Mouse (Mus musculus) spleen, postnatal 36 days (tissue): ENCODE measurements around the gene Tmem141.

Experiments
- DNase-seq, 2 experiments: peaks; one replicate each; pipeline ENCODE4 v3.0.0; 2022; ENCODE audit warnings: low spot score in 2 of 2, mixed read lengths in 1 of 2

The Tmem141 gene

DNA sequence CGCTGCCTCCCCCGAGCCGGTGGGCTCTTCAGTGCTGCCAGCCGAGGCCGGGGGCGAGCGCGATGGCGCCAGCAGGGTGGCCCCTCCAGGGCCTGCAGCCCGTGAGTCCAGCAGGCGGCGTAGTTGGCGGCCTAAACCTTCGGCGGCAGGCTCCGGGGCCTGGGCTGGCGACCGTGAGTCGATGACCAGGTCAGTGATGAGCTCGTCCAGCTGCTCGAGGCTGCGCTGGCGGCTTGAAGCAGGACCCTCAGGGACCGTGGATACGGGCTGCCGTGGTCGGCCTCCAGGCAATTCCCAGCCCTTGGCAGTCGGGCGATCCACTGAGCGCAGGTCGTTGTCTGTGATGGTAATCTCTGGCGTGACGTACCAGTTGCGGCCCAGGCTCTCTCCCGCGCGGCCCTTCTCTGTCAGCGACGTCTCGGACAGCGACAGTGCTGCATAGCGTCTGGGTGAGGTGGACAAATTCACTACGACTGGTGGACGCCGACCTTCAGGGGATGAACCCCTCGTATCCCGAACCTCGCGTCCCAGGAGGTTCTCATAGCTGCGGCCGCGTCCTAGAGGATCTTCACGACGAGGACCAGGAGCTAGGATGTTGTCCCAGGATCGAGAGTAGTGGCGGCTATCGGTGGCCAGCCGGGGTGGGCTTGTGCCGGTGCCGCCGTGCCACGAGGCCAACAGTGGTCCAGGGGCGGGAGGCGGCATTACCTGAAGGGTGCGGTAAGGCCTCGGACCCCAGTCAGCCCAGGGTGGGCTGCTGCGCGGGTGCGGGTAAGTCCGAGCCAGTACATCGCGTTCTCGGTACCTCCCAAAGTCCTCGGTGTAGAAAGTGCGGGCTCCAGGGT lies 43.6 kb downstream of the Tmem141 start:
- DNase-seq, result no peak

DNA sequence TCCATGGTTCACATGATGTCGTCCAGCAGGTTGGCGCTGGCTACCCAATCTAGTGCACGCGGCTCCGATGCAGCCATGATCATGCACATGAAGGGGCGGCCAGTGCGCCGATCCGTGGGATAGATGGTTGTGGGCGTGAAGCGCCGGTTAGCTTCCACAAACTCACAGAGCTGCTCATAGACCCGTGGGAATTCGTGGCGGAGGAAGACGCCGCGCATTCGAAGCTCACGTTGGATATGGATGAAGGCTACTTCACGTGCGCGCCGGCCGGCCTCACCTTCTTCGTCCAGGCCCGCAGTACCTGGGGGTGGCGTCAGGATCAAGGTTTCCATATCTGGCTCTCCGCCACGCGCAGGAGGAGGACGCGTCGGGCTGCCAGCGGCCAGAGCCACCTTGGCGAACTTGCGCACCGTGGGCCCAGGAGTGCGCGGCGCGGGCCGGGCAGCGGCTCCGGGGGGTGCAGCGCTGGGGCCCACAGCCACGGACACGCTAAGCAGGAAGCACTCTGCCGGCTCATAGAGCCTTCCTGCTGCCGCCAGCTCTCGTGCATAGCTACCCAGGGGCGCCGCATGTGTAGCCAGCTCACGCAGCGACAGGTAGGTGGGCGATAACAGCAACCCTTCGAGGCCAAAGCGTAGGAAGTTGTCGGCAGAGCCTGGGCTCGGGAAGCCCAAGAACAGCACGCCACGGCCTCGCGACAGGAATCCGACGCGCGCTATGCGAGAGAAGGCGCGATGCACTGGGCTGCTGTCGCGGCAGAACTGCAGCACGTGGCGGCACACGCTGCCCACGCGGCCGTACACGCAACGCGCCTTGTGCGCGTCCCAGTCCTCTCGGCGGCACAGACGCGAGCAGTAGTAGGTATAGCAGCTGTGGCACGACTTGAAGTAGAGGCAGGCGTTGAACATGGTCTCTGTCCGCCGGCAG lies 44.6 kb downstream of the Tmem141 start:
- no peak for DNase-seq

DNA sequence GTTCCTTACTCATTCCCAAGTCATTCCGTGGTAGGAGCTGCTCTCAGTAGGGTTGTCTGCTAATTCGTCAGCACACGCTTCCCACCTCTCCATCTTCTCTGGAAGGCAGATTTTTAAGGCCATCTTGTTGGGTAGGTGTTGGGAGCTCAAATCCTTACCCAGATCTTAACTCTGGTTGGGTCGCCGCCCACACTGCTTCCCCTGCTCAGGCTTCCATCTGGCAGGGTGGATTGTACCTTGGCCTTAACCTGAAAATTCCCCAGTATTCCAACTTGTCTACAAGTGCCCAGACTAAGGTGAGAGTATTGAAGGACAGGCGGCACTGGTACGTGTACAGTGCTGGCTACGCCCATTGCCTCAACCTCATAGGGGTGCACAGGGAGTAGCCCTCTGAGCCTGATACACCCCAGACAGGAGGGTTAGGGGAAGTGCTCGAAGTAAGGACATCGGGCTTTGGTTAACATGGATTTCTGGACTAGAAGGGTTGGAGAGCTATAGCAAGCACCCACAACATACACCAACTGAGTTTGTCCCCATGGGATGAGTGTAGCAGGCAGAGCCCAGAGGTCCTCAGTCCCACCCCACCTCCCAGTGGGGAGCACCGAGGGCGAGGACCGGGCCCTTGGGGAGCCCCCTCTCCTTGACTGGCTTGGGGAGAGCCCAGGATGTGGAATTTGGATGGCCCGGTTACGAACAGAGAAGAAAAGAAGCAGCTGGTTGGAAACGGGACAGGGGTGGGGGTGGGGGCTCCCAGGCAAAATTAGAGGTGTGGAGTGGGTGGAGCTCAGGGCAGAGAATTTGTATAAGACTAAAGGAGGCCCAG lies 45.6 kb downstream of the Tmem141 start:
- DNase-seq, result no peak

DNA sequence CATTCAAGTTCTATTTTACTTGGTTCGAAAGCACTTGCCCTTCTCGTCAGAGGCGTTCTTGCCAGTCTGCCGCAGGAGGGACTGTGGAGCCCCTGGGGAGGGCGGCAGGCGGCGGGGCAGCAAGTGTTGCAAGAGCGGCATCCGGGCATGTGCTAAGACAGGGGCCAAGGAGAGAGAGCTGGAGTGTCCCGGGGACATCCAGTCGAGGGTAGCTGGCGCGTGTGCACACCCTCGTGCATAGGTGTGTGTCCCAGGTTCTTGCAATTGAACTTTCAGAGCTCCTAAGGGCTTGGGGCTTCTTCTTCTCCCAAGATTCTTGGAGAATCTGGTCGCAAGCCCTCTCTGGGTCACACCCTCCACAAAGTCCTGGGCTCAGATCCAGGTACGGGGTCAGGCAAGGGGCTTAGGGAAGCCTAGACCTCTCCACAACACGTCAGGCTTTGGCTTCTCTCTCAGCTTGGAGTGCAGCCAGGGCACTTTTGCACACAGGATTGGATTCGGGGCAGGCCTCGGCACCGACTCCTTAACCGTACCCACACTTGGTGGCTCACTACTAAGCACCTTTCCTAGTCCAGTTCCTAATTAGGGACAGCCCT lies 46.3 kb downstream of the Tmem141 start:
- DNase-seq, result peak; percentile 50 to 54

DNA sequence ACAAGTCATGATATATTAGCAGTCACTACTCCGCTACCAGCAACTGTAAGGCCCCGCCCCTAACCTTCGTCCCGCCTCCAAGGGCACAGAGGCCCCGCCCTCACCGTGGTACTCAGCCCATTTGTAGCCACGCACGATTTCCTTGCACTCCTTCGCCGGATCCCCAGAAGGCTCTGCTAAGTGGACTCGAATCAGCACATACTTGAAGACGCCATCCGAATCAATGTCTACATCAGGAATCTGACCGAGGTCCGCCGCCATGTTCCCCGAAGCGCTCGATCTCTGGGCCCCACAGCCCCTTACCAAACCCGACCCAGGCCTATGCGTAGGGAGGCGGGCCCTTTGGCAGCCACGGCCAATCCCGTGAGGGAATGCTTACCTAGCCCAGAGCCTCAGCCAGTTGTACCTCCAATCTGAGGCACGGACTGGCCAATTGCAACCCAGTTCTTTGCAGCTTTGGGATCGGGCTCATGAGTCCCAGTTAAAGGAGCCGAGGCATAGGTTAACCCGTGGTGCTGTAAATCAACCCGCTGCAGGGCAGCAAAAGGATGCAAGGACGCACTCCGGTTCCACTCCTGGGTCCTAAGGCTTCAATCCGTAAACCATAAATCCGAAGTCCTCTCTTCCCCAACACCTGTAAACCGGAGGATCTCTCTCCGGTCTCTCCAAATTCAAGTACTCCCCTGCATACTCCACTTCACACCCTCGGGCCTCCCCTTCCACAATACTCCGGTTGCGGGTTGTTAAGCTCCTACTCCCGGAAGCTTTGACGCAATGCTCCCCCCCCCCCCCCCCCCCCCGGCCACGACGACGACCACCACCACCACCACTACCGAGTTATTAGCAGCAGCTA lies 47.0 kb downstream of the Tmem141 start, which contains the start of the genes Mamdc4 and Phpt1:
Mamdc4 (minus strand) TSS at position 267 of the 853 bp plus-strand sequence.
Phpt1 (minus strand) TSS at position 646 of the 853 bp plus-strand sequence.
- DNase-seq, result peak; percentile 95

DNA sequence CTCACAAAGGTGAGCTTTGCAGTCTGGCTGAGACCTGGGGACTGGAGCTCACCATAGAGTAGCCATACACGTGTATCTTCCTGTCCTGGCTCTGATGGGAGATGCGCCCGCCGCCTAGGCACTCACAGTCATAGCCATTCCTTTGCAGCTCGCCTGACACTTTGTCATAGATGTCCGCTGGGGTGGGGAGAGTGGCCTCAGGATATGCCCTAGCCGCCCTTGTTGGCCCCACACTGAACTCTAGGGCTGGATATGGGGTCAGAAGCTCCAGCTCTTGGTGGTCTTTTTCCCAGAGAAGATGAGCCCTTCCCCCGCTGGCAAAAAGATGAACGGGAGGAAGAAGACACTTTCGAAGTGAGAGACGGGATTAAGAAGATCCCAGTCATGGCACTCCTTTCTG lies 47.7 kb downstream of the Tmem141 start:
- no peak for DNase-seq

DNA sequence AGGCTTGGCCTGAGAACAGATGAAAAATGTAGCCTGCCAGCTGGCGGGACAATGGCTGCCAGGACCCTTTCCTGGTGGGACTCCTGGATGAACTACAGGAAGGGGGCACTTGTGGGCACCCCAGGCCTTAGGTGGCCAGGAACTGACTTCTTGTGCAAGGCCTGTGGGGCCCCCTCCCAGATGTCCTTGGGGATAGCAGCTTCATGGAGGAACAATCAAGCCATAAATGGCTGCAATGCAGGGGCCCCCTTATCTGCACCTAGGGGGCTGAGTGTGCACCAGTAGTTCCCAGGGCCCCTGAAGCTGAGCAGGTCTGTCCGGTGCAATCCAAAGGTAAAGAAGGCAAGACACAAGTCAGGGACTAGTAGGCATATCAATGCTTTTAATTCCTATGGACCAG lies 48.7 kb downstream of the Tmem141 start:
- DNase-seq, result no peak

DNA sequence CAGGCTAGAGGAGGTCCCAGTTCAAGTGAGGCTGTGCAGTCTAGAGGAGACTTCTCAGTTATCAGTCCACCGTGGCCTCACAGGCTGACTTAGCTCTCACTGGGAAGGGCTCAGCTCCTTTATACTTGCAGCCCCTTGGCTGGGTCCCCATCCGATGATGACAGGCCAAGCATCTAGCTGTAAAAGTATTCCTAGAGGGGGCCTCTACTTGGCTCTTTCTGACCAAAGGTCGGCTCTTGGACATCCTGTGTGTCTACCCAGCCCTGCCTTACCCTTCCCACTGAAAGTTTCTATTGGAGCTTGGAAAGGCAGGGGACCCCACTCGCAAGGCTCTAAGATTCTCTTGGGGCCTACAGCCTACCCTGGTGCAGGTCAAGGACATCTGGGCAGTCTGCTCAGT lies 50.6 kb downstream of the Tmem141 start:
- no peak for DNase-seq
